Mouse (Mus musculus): ENCODE data around the gene Rfc1. TPM values are rescaled to one million over a fixed set of nuclear protein-coding genes. Genes with fewer than 3 reads are reported as not detected.

Rfc1 gene
- polyA plus RNA-seq, 1 experiment from 2014 or later = 74.6 TPM

Other genes with a start within 250 kb of the Rfc1 start
- 0.27 TPM in 1 of 2 replicates, not detected in the other for gene Tmem156, start 243.5 kb downstream of the Rfc1 start, polyA plus RNA-seq (2016; fragmentation: Nextera tagmentation; extraction: Ambion mirVana)
- gene Klhl5, start 228.1 kb downstream of the Rfc1 start, polyA plus RNA-seq (2016; fragmentation: Nextera tagmentation; extraction: Ambion mirVana) = 18.8 and 21.5 TPM in 2 replicates
- gene Wdr19, start 136.0 kb downstream of the Rfc1 start, polyA plus RNA-seq (2016; fragmentation: Nextera tagmentation; extraction: Ambion mirVana) = 7.9 and 8.4 TPM in 2 replicates
- gene Klb, start 12.6 kb upstream of the Rfc1 start, polyA plus RNA-seq (2016; fragmentation: Nextera tagmentation; extraction: Ambion mirVana) = 0.15 TPM in 1 of 2 replicates, not detected in the other
- 599 and 612 TPM in 2 replicates for gene Rpl9, start 55.8 kb upstream of the Rfc1 start, polyA plus RNA-seq (2016; fragmentation: Nextera tagmentation; extraction: Ambion mirVana)
- gene Lias, start 55.8 kb upstream of the Rfc1 start, polyA plus RNA-seq (2016; fragmentation: Nextera tagmentation; extraction: Ambion mirVana) = 54.0 and 55.6 TPM in 2 replicates
- gene Ugdh, start 100.3 kb upstream of the Rfc1 start, polyA plus RNA-seq (2016; fragmentation: Nextera tagmentation; extraction: Ambion mirVana) = 93.5 and 94.4 TPM in 2 replicates
- not detected in 2 replicates for gene Gm43552, start 157.2 kb upstream of the Rfc1 start, polyA plus RNA-seq (2016; fragmentation: Nextera tagmentation; extraction: Ambion mirVana)
- 124 and 138 TPM in 2 replicates for gene Smim14, start 201.5 kb upstream of the Rfc1 start, polyA plus RNA-seq (2016; fragmentation: Nextera tagmentation; extraction: Ambion mirVana)
- gene Ube2k, start 201.6 kb upstream of the Rfc1 start, polyA plus RNA-seq (2016; fragmentation: Nextera tagmentation; extraction: Ambion mirVana) = 142 and 152 TPM in 2 replicates